ENCODE assay signal across 8 mouse cellular contexts in the genomic region with DNA sequence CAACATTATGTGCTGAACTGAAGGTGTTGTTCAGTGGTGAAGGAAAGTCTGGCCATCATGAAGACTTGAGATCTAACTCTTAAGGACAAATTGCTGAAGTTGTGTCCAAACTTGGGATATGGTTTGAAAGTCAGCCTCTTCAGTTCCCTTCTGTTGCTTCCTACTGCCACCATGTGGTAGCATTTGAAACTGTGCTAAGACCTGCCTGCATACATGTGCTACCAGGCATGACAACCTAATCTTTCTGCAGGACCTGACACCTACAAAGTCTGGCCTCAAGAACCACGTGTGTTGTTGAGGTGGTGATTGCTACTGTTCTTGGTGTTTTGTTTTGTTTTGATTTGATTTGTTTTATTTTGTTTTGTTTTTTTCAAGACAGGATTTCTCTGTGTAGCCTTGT. TPM values are rescaled to one million over a fixed set of nuclear protein-coding genes. Genes with fewer than 3 reads are reported as not detected.
A peak's percentile ranks its signal among the peaks of the same experiment; 100 is the strongest.
DNase-seq lines count a peak whose midpoint lies in the region; ATAC-seq lines count a peak whose summit lies in the region.

No protein-coding gene starts in this region.

- H3K9me3 ChIP-seq in heart, embryonic 11.5 days (replicated peaks; ENCODE audit: control insufficient read depth, low read length) = no peaks in the 10 kb centered on the region

- no peak overlapping the region for H3K4me2 ChIP-seq in heart, embryonic 11.5 days

- no peak overlapping the region for H3K27ac ChIP-seq in heart, embryonic 11.5 days (ENCODE audit: low read depth, low read length)

- no peak overlapping the region for H3K4me3 ChIP-seq in heart, embryonic 11.5 days (ENCODE audit: low read depth, low read length)

- no peaks in the 10 kb centered on the region for H3K36me3 ChIP-seq in heart, embryonic 11.5 days (ENCODE audit: control insufficient read depth, insufficient read depth, low read length)

- WGBS in heart, embryonic 11.5 days (ENCODE audit: insufficient replicate concordance) = 32% methylated on average over 1 of the region's 1 CpGs

- H3K27me3 ChIP-seq in heart, embryonic 11.5 days (ENCODE audit: control insufficient read depth, insufficient read depth, low read length) = no peaks in the 10 kb centered on the region

- H3K4me1 ChIP-seq in heart, embryonic 11.5 days (ENCODE audit: control insufficient read depth, insufficient read depth, low read length) = no peaks in the 10 kb centered on the region

- intact Hi-C loops in heart, postnatal 36 days (cut with DNase I) = loop anchor here (1.0 kb wide), 2 partner anchors 203 to 420 kb away; no protein-coding TSS in a partner anchor

- peak; percentile 75 for DNase-seq in heart, adult 11 months
- peak; percentile 54 to 58 for DNase-seq in adrenal gland, adult 18-20 months (ENCODE audit: low spot score in 2 of 2)
- peak; percentile 85 for DNase-seq in embryo, embryonic 10 days (ENCODE audit: low spot score)
- DNase-seq in heart, postnatal 36 days = peak; percentile 33 to 44
- peak; percentile 47 for DNase-seq in layer of hippocampus, adult 9-11 months
- DNase-seq in lung, postnatal 25 days (ENCODE audit: low spot score) = peak; percentile 38
- DNase-seq in skeletal muscle tissue, adult 2 months (ENCODE audit: low read depth, low spot score) = peak; percentile 44

- ATAC-seq in heart, embryonic 11.5 days (replicated peaks; ENCODE audit: insufficient number of reproducible peaks, low FRiP score, low TSS enrichment) = no peak

- H3K9ac ChIP-seq in heart, embryonic 11.5 days (ENCODE audit: low read depth, low read length) = no peak overlapping the region

RNA-seq across cellular contexts. Expression of gene Adam4, which starts 19.6 kb away (rescaled TPM):
- 0.66 and 0.96 TPM in 2 replicates for polyA plus RNA-seq in heart, embryonic 11.5 days (2014; fragmentation: Nextera tagmentation; extraction: Ambion mirVana)
- total RNA-seq in adrenal gland, adult 18-20 months (2021) = 1 to 10 TPM; 1.1 to 1.2 TPM
- total RNA-seq in heart, postnatal 36 days (2021) = under 1 TPM; 0.56 to 0.62 TPM

RNA-seq across cellular contexts. Expression of gene Gm4787, which starts 22.9 kb away (rescaled TPM):
- polyA plus RNA-seq in heart, embryonic 11.5 days (2014; fragmentation: Nextera tagmentation; extraction: Ambion mirVana) = 0.15 and 0.36 TPM in 2 replicates
- under 1 TPM; 0.80 TPM for total RNA-seq in adrenal gland, adult 18-20 months (2021)
- total RNA-seq in heart, postnatal 36 days (2021) = under 1 TPM; 0.49 to 0.80 TPM
